Mouse (Mus musculus): ENCODE data around the gene Rab12. TPM values are rescaled to one million over a fixed set of nuclear protein-coding genes. Genes with fewer than 3 reads are reported as not detected.

The Rab12 gene
- polyA plus RNA-seq, 1 experiment from 2014 or later: 48.0 TPM

DNA sequence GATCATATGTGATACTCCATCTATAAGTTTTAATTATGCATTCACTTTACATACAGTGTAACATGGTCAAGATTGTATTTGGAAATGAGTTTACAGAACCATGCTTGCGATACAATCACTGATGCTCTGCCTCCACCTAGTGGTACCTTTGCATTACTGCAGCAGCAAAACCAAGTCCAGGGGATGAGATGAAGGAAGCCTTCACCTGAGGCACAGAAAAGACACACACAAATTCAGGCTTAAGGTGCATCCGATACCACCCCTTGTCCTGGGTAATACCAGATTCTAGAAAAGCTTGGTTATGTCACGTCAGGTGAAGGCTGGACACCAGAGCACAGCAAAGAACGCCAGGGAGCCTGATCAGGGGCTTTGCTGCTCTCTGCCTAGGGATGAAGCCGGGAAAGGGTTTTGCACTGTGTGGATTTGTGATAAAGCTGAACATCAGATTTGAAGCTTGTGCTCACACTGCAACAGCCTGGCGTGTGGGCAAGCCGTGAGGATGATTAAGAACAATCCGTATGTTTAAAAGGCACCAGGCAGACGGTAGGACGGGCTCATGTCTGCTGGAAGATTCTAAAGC lies 29.4 kb downstream of the Rab12 start:
- 43% methylated on average over 10 of the region's 10 CpGs for WGBS
- Histone ChIP-seq H3K36me3 (ENCODE audit: poor library complexity, severe bottlenecking) (peaks cover 20% of the 10 kb centered on the region), H3K27ac (no peak overlapping the region), H3K4me2 (no peak overlapping the region), H3K4me3 (no peak overlapping the region), H3K9ac (0 out of 2 replicates have a peak overlapping the region, but pooled peaks have one; percentile 6), H3K4me1 (no peaks in the 10 kb centered on the region), H3K27me3 (no peaks in the 10 kb centered on the region), H3K9me3 (replicated peaks) (no peaks in the 10 kb centered on the region)
- ATAC-seq: peak; percentile 63

GRCm38 (mm10) chr17:66486576-66486975 lies 33.0 kb downstream of the Rab12 start:
- Histone ChIP-seq H3K27me3 (no peaks in the 10 kb centered on the region), H3K4me2 (no peak overlapping the region), H3K4me3 (no peak overlapping the region), H3K9ac (no peak overlapping the region), H3K27ac (no peak overlapping the region), H3K36me3 (ENCODE audit: poor library complexity, severe bottlenecking) (no peaks in the 10 kb centered on the region), H3K9me3 (replicated peaks) (no peaks in the 10 kb centered on the region), H3K4me1 (no peaks in the 10 kb centered on the region)
- no peak for ATAC-seq
- 88% methylated on average over 6 of the region's 6 CpGs for WGBS

DNA sequence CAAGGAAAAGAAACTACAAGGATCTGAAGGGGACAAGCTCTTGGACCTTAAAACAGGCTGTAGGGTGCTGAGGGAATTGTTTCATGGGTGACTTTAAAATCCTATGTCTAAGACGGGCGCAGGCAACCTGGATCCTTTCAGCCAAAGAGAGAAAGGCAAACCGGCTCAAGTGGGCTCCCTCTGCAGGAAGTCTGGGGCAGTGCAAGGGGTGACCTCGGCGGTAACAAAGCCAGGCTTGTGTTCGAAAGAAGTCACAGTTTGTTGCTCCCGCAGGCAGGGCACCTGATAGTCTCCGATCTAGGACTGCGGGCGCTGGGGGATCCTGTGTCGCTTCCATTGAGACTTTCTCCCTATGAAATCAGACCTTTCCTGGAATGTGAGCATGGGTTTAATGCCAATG lies 33.8 kb downstream of the Rab12 start:
- Histone ChIP-seq H3K4me2 (no peak overlapping the region), H3K27me3 (no peaks in the 10 kb centered on the region), H3K4me3 (no peak overlapping the region), H3K27ac (no peak overlapping the region), H3K9ac (no peak overlapping the region), H3K4me1 (peaks cover 6% of the 10 kb centered on the region), H3K9me3 (replicated peaks) (no peaks in the 10 kb centered on the region), H3K36me3 (ENCODE audit: poor library complexity, severe bottlenecking) (no peaks in the 10 kb centered on the region)
- 0 out of 2 replicates have a peak, but pooled peaks have one; percentile 14 for ATAC-seq
- 6% methylated on average over 11 of the region's 11 CpGs for WGBS

GRCm38 (mm10) chr17:66484965-66485364 lies 34.6 kb downstream of the Rab12 start:
- WGBS: 47% methylated on average over 2 of the region's 2 CpGs

DNA sequence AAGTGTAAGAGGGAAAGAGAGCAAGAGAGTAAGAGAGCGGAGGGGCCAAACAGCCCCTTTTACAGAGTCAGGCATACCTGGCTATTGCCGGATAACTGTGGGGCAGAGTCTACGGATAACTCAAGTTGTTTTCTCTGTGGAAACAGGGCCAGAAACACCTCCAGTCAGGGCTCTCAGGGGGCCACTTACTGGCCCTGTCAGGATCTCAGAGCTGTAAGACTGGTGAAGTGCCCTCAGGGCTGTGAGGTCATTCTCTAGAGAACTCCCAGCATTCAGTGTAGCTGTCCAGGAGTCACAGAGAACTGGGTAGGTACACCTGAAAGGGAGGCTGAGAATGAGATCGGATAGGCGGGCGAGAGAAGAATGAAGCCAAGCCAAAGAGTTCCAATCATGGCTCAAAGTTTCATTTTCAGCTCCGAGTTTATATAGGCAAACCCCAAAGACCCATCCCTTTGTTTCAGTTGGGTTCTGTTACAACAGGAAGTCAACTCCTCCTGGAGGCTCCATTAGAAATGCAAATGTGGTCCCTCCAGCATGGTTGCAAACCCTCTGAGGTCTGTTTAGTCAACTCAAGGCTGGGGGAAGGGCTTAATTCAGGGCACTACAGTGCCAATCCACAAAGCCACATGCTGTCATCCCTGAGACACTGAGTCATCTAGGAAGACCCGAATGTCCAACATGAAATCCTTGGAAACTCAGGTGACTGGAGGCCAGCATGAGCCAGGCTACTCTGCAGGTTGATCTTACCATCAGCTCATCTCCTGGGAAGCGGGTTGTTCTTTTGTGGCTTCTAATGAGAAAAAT lies 35.7 kb downstream of the Rab12 start:
- Histone ChIP-seq H3K4me3 (no peak overlapping the region), H3K9ac (no peak overlapping the region), H3K27me3 (no peaks in the 10 kb centered on the region), H3K4me1 (peaks cover 25% of the 10 kb centered on the region), H3K36me3 (ENCODE audit: poor library complexity, severe bottlenecking) (no peaks in the 10 kb centered on the region), H3K27ac (no peak overlapping the region), H3K4me2 (no peak overlapping the region), H3K9me3 (replicated peaks) (no peaks in the 10 kb centered on the region)
- WGBS: 80% methylated on average over 9 of the region's 9 CpGs
- ATAC-seq: no peak

More at GRCm38 (mm10) chr17:66484965-66485364, 34.6 kb downstream of the Rab12 start:
- H3K4me1 ChIP-seq: peaks cover 14% of the 10 kb centered on the region
- ATAC-seq: no peak
- H3K36me3 ChIP-seq (ENCODE audit: poor library complexity, severe bottlenecking): no peaks in the 10 kb centered on the region
- H3K4me3 ChIP-seq: no peak overlapping the region
- H3K9me3 ChIP-seq (replicated peaks): no peaks in the 10 kb centered on the region
- no peak overlapping the region for H3K27ac ChIP-seq
- H3K9ac ChIP-seq: no peak overlapping the region
- no peak overlapping the region for H3K4me2 ChIP-seq
- H3K27me3 ChIP-seq: no peaks in the 10 kb centered on the region

DNA sequence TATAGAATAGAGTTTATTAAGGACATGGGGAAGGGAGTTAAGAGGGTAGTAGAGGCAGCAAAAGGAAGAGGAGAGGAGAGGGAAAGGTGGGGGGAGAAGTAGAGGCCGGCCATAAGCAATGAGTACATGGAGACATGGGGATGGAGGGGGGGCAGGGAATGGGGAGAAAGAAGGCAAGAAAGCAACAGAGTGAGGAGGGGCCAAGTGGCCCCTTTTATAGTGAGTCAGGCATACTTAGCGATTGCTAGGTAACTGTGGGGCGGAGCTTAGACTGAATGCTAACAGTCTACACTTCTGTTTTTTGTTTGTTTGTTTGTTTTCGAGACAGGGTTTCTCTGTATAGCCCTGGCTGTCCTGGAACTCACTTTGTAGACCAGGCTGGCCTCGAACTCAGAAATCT lies 38.2 kb downstream of the Rab12 start:
- Histone ChIP-seq H3K4me3 (no peak overlapping the region), H3K9me3 (replicated peaks) (no peaks in the 10 kb centered on the region), H3K9ac (no peak overlapping the region), H3K36me3 (ENCODE audit: poor library complexity, severe bottlenecking) (no peaks in the 10 kb centered on the region), H3K27me3 (no peaks in the 10 kb centered on the region), H3K4me2 (no peak overlapping the region), H3K4me1 (peaks cover 31% of the 10 kb centered on the region), H3K27ac (0 out of 2 replicates have a peak overlapping the region, but pooled peaks have one; percentile 92)
- WGBS: 76% methylated on average over 5 of the region's 5 CpGs
- no peak for ATAC-seq

GRCm38 (mm10) chr17:66480491-66481278 lies 38.8 kb downstream of the Rab12 start:
- H3K27ac ChIP-seq: peak overlapping the region; percentile 92
- ATAC-seq: peak; percentile 8; the same call in 1 of the 2 replicates

DNA sequence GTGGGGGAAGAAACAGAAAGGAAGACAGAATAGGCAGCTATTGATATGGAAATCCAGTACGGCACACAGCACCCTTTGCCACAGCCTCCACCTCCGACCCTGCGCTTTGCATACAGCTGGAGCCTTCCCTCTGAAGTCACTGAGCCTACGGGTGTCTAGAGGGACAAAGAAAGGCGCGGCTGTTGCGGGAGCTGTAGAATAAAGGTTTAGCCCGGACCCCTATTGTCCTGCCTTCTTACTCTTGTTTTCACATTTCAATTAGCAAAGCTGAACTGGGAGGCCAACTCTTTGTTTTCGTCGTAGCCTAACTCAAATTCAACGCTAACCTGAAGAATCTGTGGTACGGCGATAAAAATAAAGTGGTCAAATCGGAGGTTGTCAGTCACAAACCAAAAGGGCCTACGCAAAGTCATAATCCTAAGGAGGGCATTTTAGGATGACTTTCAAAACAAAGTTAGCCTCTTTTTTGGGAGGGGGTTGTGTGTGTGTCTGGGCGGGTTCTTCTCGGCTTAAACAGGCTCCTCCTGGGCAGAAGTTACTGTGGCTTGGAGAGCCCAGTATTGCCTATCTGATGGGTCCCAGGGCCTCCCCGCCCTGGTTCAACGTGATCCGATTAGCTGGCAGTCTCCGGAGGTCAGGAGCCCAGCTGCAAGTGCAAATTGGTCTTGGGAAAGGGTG lies 39.6 kb downstream of the Rab12 start:
- Histone ChIP-seq H3K4me2 (peak overlapping the region; percentile 54), H3K27me3 (no peaks in the 10 kb centered on the region)

More at GRCm38 (mm10) chr17:66480491-66481278, 38.8 kb downstream of the Rab12 start:
- peak overlapping the region; percentile 54 for H3K4me2 ChIP-seq
- 0 out of 2 replicates have a peak overlapping the region, but pooled peaks have one; percentile 61 for H3K9ac ChIP-seq
- WGBS: 13% methylated on average over 17 of the region's 17 CpGs
- no peaks in the 10 kb centered on the region for H3K27me3 ChIP-seq
- no peaks in the 10 kb centered on the region for H3K36me3 ChIP-seq (ENCODE audit: poor library complexity, severe bottlenecking)
- peaks cover 31% of the 10 kb centered on the region for H3K4me1 ChIP-seq
- no peaks in the 10 kb centered on the region for H3K9me3 ChIP-seq (replicated peaks)
- H3K4me3 ChIP-seq: no peak overlapping the region

GRCm38 (mm10) chr17:66479311-66479710 lies 40.2 kb downstream of the Rab12 start:
- peak overlapping the region; percentile 54 for H3K4me2 ChIP-seq
- no peaks in the 10 kb centered on the region for H3K9me3 ChIP-seq (replicated peaks)
- H3K9ac ChIP-seq: peak overlapping the region; percentile 61
- peak overlapping the region; percentile 92 for H3K27ac ChIP-seq
- no peaks in the 10 kb centered on the region for H3K36me3 ChIP-seq (ENCODE audit: poor library complexity, severe bottlenecking)
- ATAC-seq: peak; percentile 94
- peak overlapping the region; percentile 23 for H3K4me3 ChIP-seq
- 5% methylated on average over 13 of the region's 13 CpGs for WGBS
- no peaks in the 10 kb centered on the region for H3K27me3 ChIP-seq
- peaks cover 31% of the 10 kb centered on the region for H3K4me1 ChIP-seq

More for the DNA sequence above, 39.6 kb downstream of the Rab12 start:
- Histone ChIP-seq H3K9me3 (replicated peaks) (no peaks in the 10 kb centered on the region), H3K36me3 (ENCODE audit: poor library complexity, severe bottlenecking) (no peaks in the 10 kb centered on the region), H3K4me1 (peaks cover 31% of the 10 kb centered on the region), H3K9ac (peak overlapping the region; percentile 61; the same call in 1 of the 2 replicates), H3K27ac (peak overlapping the region; percentile 92), H3K4me3 (peak overlapping the region; percentile 23; the same call in 1 of the 2 replicates)
- peak; percentile 93 for ATAC-seq
- 3% methylated on average over 21 of the region's 21 CpGs for WGBS

DNA sequence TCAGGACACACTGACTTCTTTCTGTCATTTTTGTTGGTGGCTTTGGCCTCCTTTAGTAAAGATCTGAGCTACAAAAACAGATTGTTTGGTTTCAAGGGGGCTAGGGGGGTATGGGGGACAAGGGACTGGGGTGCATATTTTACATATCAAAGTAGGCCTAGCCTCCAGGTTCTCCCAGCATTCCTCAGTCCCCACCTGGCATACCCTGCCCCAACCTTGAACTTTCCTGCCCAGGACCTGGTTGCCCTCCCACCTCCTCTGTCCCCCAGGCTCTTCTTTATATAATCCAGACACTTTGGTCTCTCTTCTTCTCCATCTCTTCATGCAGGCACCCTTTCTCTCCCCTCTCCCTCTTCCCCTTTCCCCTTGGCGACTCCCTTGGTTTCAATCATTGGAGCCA lies 46.3 kb downstream of the Rab12 start:
- Histone ChIP-seq H3K4me1 (peaks cover 11% of the 10 kb centered on the region), H3K36me3 (ENCODE audit: poor library complexity, severe bottlenecking) (no peaks in the 10 kb centered on the region), H3K9me3 (replicated peaks) (no peaks in the 10 kb centered on the region), H3K4me3 (no peak overlapping the region), H3K4me2 (no peak overlapping the region), H3K27ac (no peak overlapping the region), H3K9ac (no peak overlapping the region), H3K27me3 (no peaks in the 10 kb centered on the region)
- 94% methylated on average over 1 of the region's 1 CpGs for WGBS
- ATAC-seq: no peak

DNA sequence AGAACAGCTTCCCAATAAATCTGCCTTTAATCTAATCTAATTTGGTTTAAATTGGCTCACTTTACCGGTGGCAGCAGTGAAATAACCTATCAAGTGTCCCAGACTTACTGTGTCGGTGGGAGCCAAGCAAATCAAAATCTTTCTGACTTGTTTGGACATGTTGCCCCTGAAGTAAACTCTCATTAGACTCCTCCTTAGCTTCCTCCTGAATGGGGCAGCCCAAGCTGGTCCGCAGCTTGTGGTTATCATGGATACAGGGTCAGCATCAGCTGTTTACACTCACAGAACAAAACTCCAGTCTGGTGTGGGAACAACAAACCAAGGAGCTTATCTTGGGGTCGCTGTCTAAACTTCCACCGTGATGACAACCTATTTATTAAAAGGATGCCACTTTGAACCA lies 47.8 kb downstream of the Rab12 start:
- Histone ChIP-seq H3K4me2 (no peak overlapping the region), H3K4me3 (no peak overlapping the region), H3K27me3 (no peaks in the 10 kb centered on the region), H3K9me3 (replicated peaks) (no peaks in the 10 kb centered on the region), H3K27ac (no peak overlapping the region), H3K4me1 (peaks cover 11% of the 10 kb centered on the region), H3K36me3 (ENCODE audit: poor library complexity, severe bottlenecking) (no peaks in the 10 kb centered on the region), H3K9ac (no peak overlapping the region)
- WGBS: 89% methylated on average over 5 of the region's 5 CpGs
- no peak for ATAC-seq

Data from forebrain, embryonic 13.5 days (tissue).